Mouse (Mus musculus): ENCODE results near the gene Txlna. TPM values are rescaled to one million over a fixed set of nuclear protein-coding genes. Genes with fewer than 3 reads are reported as not detected.

Txlna gene
- polyA plus RNA-seq, 1 experiment from 2014 or later = 14.0 TPM

GRCm38 (mm10) chr4:129586943-129587342 lies 53.9 kb downstream of the Txlna start:
- peaks cover 12% of the 10 kb centered on the region for H3K36me3 ChIP-seq (replicated peaks; ENCODE audit: insufficient read depth, low read length)
- 67% methylated on average over 1 of the region's 1 CpGs for WGBS (ENCODE audit: insufficient replicate concordance)
- H3K4me2 ChIP-seq (ENCODE audit: low read depth, low read length) = no peak overlapping the region
- peaks cover 23% of the 10 kb centered on the region; the same call in 1 of the 2 replicates for H3K4me1 ChIP-seq (ENCODE audit: insufficient read depth)
- no peak for ATAC-seq
- no peak overlapping the region for H3K4me3 ChIP-seq (ENCODE audit: low read depth, low read length)
- TF ChIP-seq EP300 (IDR thresholded peaks at IDR 0.05; ENCODE audit: low read depth) (no peak), CTCF (IDR thresholded peaks at IDR 0.05; ENCODE audit: low read depth) (no peak)
- H3K9ac ChIP-seq (replicated peaks) = no peak overlapping the region
- H3K27ac ChIP-seq (ENCODE audit: low read depth) = no peak overlapping the region
- no peaks in the 10 kb centered on the region for H3K9me3 ChIP-seq (ENCODE audit: low read length)
- no peaks in the 10 kb centered on the region for H3K27me3 ChIP-seq (ENCODE audit: insufficient read depth, low read length)
- DNase-seq = no peak

- Histone ChIP-seq H3K27ac (ENCODE audit: low read depth) (peak overlapping the region; percentile 41; the same call in 1 of the 2 replicates), H3K27me3 (ENCODE audit: insufficient read depth, low read length) (no peaks in the 10 kb centered on the region), H3K4me1 (ENCODE audit: insufficient read depth) (peaks cover 23% of the 10 kb centered on the region; the same call in 1 of the 2 replicates), H3K36me3 (replicated peaks; ENCODE audit: insufficient read depth, low read length) (no peaks in the 10 kb centered on the region; the same call in 1 of the 2 replicates), H3K4me2 (ENCODE audit: low read depth, low read length) (peak overlapping the region; percentile 72), H3K4me3 (ENCODE audit: low read depth, low read length) (peak overlapping the region; percentile 53), H3K9me3 (ENCODE audit: low read length) (no peaks in the 10 kb centered on the region), H3K9ac (replicated peaks) (peak overlapping the region; percentile 63; the same call in 1 of the 2 replicates)
- TF ChIP-seq EP300 (IDR thresholded peaks at IDR 0.05; ENCODE audit: low read depth) (no peak), CTCF (IDR thresholded peaks at IDR 0.05; ENCODE audit: low read depth) (no peak)
- ATAC-seq = no peak
- 68% methylated on average over 9 of the region's 9 CpGs for WGBS (ENCODE audit: insufficient replicate concordance)
- no peak for DNase-seq
Observed at GRCm38 (mm10) chr4:129585773-129586172, 55.1 kb downstream of the Txlna start.

GRCm38 (mm10) chr4:129584884-129585608 lies 55.8 kb downstream of the Txlna start:
- ATAC-seq = peak; percentile 71
- H3K4me1 ChIP-seq (ENCODE audit: insufficient read depth) = peaks cover 23% of the 10 kb centered on the region
- H3K36me3 ChIP-seq (replicated peaks; ENCODE audit: insufficient read depth, low read length) = no peaks in the 10 kb centered on the region

GRCm38 (mm10) chr4:129584370-129584769 lies 56.5 kb downstream of the Txlna start:
- H3K9me3 ChIP-seq (ENCODE audit: low read length) = no peaks in the 10 kb centered on the region
- DNase-seq (peak; percentile 25), ATAC-seq (no peak)
- peak overlapping the region; percentile 41 for H3K27ac ChIP-seq (ENCODE audit: low read depth)
- 62% methylated on average over 1 of the region's 1 CpGs for WGBS (ENCODE audit: insufficient replicate concordance)
- peak overlapping the region; percentile 72 for H3K4me2 ChIP-seq (ENCODE audit: low read depth, low read length)
- TF ChIP-seq CTCF (IDR thresholded peaks at IDR 0.05; ENCODE audit: low read depth) (no peak), EP300 (IDR thresholded peaks at IDR 0.05; ENCODE audit: low read depth) (no peak)
- H3K36me3 ChIP-seq (replicated peaks; ENCODE audit: insufficient read depth, low read length) = no peaks in the 10 kb centered on the region
- peak overlapping the region; percentile 53 for H3K4me3 ChIP-seq (ENCODE audit: low read depth, low read length)
- H3K27me3 ChIP-seq (ENCODE audit: insufficient read depth, low read length) = no peaks in the 10 kb centered on the region
- peak overlapping the region; percentile 63 for H3K9ac ChIP-seq (replicated peaks)
- H3K4me1 ChIP-seq (ENCODE audit: insufficient read depth) = peaks cover 23% of the 10 kb centered on the region

More at GRCm38 (mm10) chr4:129584884-129585608, 55.8 kb downstream of the Txlna start:
- 2% methylated on average over 36 of the region's 36 CpGs for WGBS (ENCODE audit: insufficient replicate concordance)
- Histone ChIP-seq H3K27ac (ENCODE audit: low read depth) (peak overlapping the region; percentile 41), H3K9me3 (ENCODE audit: low read length) (no peaks in the 10 kb centered on the region), H3K4me3 (ENCODE audit: low read depth, low read length) (peak overlapping the region; percentile 53), H3K9ac (replicated peaks) (peak overlapping the region; percentile 63), H3K4me2 (ENCODE audit: low read depth, low read length) (peak overlapping the region; percentile 72), H3K27me3 (ENCODE audit: insufficient read depth, low read length) (no peaks in the 10 kb centered on the region)
- TF ChIP-seq CTCF (IDR thresholded peaks at IDR 0.05; ENCODE audit: low read depth) (peak; percentile 90), EP300 (IDR thresholded peaks at IDR 0.05; ENCODE audit: low read depth) (no peak)
- peak; percentile 91 for DNase-seq

GRCm38 (mm10) chr4:129582251-129582650 lies 58.6 kb downstream of the Txlna start:
- Histone ChIP-seq H3K4me1 (ENCODE audit: insufficient read depth) (peaks cover 12% of the 10 kb centered on the region), H3K27ac (ENCODE audit: low read depth) (no peak overlapping the region), H3K9me3 (ENCODE audit: low read length) (no peaks in the 10 kb centered on the region), H3K4me3 (ENCODE audit: low read depth, low read length) (no peak overlapping the region), H3K9ac (replicated peaks) (no peak overlapping the region), H3K27me3 (ENCODE audit: insufficient read depth, low read length) (no peaks in the 10 kb centered on the region), H3K4me2 (ENCODE audit: low read depth, low read length) (no peak overlapping the region), H3K36me3 (replicated peaks; ENCODE audit: insufficient read depth, low read length) (no peaks in the 10 kb centered on the region)
- no peak for ATAC-seq
- no peak for DNase-seq
- TF ChIP-seq CTCF (IDR thresholded peaks at IDR 0.05; ENCODE audit: low read depth) = peak; percentile 20; the same call in 1 of the 2 replicates
- TF ChIP-seq EP300 (IDR thresholded peaks at IDR 0.05; ENCODE audit: low read depth) = no peak
- WGBS (ENCODE audit: insufficient replicate concordance) = 76% methylated on average over 1 of the region's 1 CpGs

GRCm38 (mm10) chr4:129580347-129580746 lies 60.5 kb downstream of the Txlna start:
- Histone ChIP-seq H3K4me3 (ENCODE audit: low read depth, low read length) (no peak overlapping the region), H3K4me1 (ENCODE audit: insufficient read depth) (peaks cover 9% of the 10 kb centered on the region), H3K27me3 (ENCODE audit: insufficient read depth, low read length) (no peaks in the 10 kb centered on the region), H3K9ac (replicated peaks) (no peak overlapping the region), H3K9me3 (ENCODE audit: low read length) (no peaks in the 10 kb centered on the region), H3K36me3 (replicated peaks; ENCODE audit: insufficient read depth, low read length) (no peaks in the 10 kb centered on the region), H3K27ac (ENCODE audit: low read depth) (no peak overlapping the region), H3K4me2 (ENCODE audit: low read depth, low read length) (no peak overlapping the region)
- DNase-seq = no peak
- 59% methylated on average over 7 of the region's 7 CpGs for WGBS (ENCODE audit: insufficient replicate concordance)
- no peak for TF ChIP-seq EP300 (IDR thresholded peaks at IDR 0.05; ENCODE audit: low read depth)
- TF ChIP-seq CTCF (IDR thresholded peaks at IDR 0.05; ENCODE audit: low read depth) = no peak
- ATAC-seq = no peak
